Mouse (Mus musculus) liver, embryonic 14.5 days (tissue): Measurements from ENCODE around the gene Adam12. TPM values are rescaled to one million over a fixed set of nuclear protein-coding genes. Genes with fewer than 3 reads are reported as not detected.

ENCODE experiments used
- ATAC-seq: fragments of 200-750 bp; cut with Nextera tagmentation; 2 replicates; pipeline ENCODE4 v1.8.0; 2017; ENCODE audit warnings: moderate number of reproducible peaks, mild to moderate bottlenecking, moderate library complexity; ENCODE audit not compliant: insufficient read depth
- DNase-seq, 3 experiments: peaks; one replicate each; pipeline ENCODE4 v3.0.0-alpha.2; 2012 to 2013; ENCODE audit warnings: low read depth in 3 of 3, low spot score in 3 of 3
- H3K27ac ChIP-seq: fragments of 300-500 bp; sonication (generic); 2 replicates; pipeline ENCODE4 v1.5.1; 2014; ENCODE audit warnings: moderate library complexity, mild to moderate bottlenecking, control low read depth, inconsistent platforms
- H3K27me3 ChIP-seq: fragments of 300-500 bp; sonication (generic); 2 replicates; pipeline ENCODE4 v1.6.1; 2014; ENCODE audit warnings: mild to moderate bottlenecking, low read length, moderate library complexity; ENCODE audit not compliant: control insufficient read depth, insufficient read depth
- H3K36me3 ChIP-seq: fragments of 300-500 bp; sonication (generic); replicated peaks from 2 replicates; pipeline ENCODE4 v1.6.1; 2014; ENCODE audit warnings: low read depth; ENCODE audit not compliant: control insufficient read depth, insufficient read depth
- H3K4me1 ChIP-seq, 2 experiments: fragments of 200-500 bp in 1 of 2; fragments of 300-500 bp in 1 of 2; sonication (generic) in 1 of 2; replicated peaks; 2 replicates each; pipeline ENCODE4 v1.6.1; 2012 to 2014; ENCODE audit warnings: antibody characterized with exemption in 1 of 2, inconsistent platforms in 1 of 2, low read length in 1 of 2; ENCODE audit not compliant: control insufficient read depth in 2 of 2, insufficient read depth in 2 of 2
- H3K4me2 ChIP-seq: fragments of 300-500 bp; sonication (generic); 2 replicates; pipeline ENCODE4 v1.6.1; 2014; ENCODE audit warnings: low read depth, mild to moderate bottlenecking, control low read depth, moderate library complexity
- H3K4me3 ChIP-seq, 2 experiments: fragments of 200-500 bp in 1 of 2; fragments of 300-500 bp in 1 of 2; sonication (generic) in 1 of 2; 2 replicates each; pipeline ENCODE4 v1.5.1; 2012 to 2014; ENCODE audit warnings: low read depth in 2 of 2, low read length in 2 of 2, mild to moderate bottlenecking in 2 of 2, control low read depth in 1 of 2, inconsistent platforms in 1 of 2, moderate library complexity in 1 of 2; ENCODE audit not compliant: insufficient read depth in 1 of 2
- H3K9ac ChIP-seq: fragments of 300-500 bp; sonication (generic); replicated peaks from 2 replicates; pipeline ENCODE4 v1.6.1; 2014; ENCODE audit warnings: mild to moderate bottlenecking, control low read depth, moderate library complexity
- H3K9me3 ChIP-seq: fragments of 300-500 bp; sonication (generic); 2 replicates; pipeline ENCODE4 v1.6.1; 2016; ENCODE audit warnings: low read length, mixed read lengths; ENCODE audit not compliant: control insufficient read depth
- CTCF ChIP-seq: IDR thresholded peaks from 2 replicates; pipeline ENCODE4 v1.5.1; 2016; ENCODE audit warnings: antibody characterized with exemption, low read depth, control low read depth
- EP300 ChIP-seq: IDR thresholded peaks from 2 replicates; pipeline ENCODE4 v1.6.1; 2016; ENCODE audit warnings: antibody characterized with exemption, low read depth
- WGBS: fragments of 180-500 bp; shearing (Covaris S2); extraction: QIAGEN DNeasy Blood & Tissue Kit; methylation state at CpG from one replicate; pipeline ENCODE4 v1.1.7; 2014; ENCODE audit not compliant: insufficient replicate concordance; 5-methylcytosine and 5-hydroxymethylcytosine counted together
- polyA plus RNA-seq, 2 experiments: library from polyadenylated mRNA; depleted of rRNA in 1 of 2; stranded (reverse) in 1 of 2; unstranded in 1 of 2; fragments of >200 nt; fragmentation: Nextera tagmentation in 1 of 2; extraction: Ambion mirVana in 1 of 2; gene quantifications; 2 replicates each; pipeline versions ENCODE4 v1.2.1 to v1.2.3; 2012 to 2014

Gene Adam12
- polyA plus RNA-seq, 2 experiments: 1.9 TPM

GRCm38 (mm10) chr7:134007942-134008361, 224.0 kb downstream of the Adam12 start:
- no peaks in the 10 kb centered on the region for H3K36me3 ChIP-seq
- no peak overlapping the region for H3K27ac ChIP-seq
- no peaks in the 10 kb centered on the region for H3K9me3 ChIP-seq
- DNase-seq (no peak), ATAC-seq (no peak)
- no peak overlapping the region for H3K4me3 ChIP-seq
- TF ChIP-seq EP300: no peak
- no peak overlapping the region for H3K4me2 ChIP-seq
- no peak overlapping the region for H3K9ac ChIP-seq
- WGBS: 63% methylated on average over 3 of the region's 3 CpGs
- H3K27me3 ChIP-seq: no peaks in the 10 kb centered on the region
- no peaks in the 10 kb centered on the region for H3K4me1 ChIP-seq

- 61% methylated on average over 4 of the region's 4 CpGs for WGBS
- TF ChIP-seq CTCF: no peak
- no peak for TF ChIP-seq EP300
- no peaks in the 10 kb centered on the region for H3K4me1 ChIP-seq
- H3K4me2 ChIP-seq: no peak overlapping the region
- ATAC-seq (no peak), DNase-seq (no peak)
- H3K4me3 ChIP-seq: no peak overlapping the region
- H3K27ac ChIP-seq: no peak overlapping the region
- H3K9me3 ChIP-seq: no peaks in the 10 kb centered on the region
- no peaks in the 10 kb centered on the region for H3K27me3 ChIP-seq
- H3K36me3 ChIP-seq: no peaks in the 10 kb centered on the region
- no peak overlapping the region for H3K9ac ChIP-seq
Measured at GRCm38 (mm10) chr7:134001581-134001980, 230.4 kb downstream of the Adam12 start.

GRCm38 (mm10) chr7:133990930-133991329, 241.0 kb downstream of the Adam12 start:
- Histone ChIP-seq H3K4me2 (no peak overlapping the region), H3K4me3 (no peak overlapping the region), H3K4me1 (no peaks in the 10 kb centered on the region), H3K27me3 (no peaks in the 10 kb centered on the region), H3K27ac (no peak overlapping the region), H3K9me3 (no peaks in the 10 kb centered on the region), H3K9ac (no peak overlapping the region), H3K36me3 (no peaks in the 10 kb centered on the region)
- no peak for DNase-seq
- no peak for ATAC-seq
- TF ChIP-seq CTCF (no peak), EP300 (no peak)

- no peak for DNase-seq
- no peak overlapping the region for H3K4me2 ChIP-seq
- H3K4me1 ChIP-seq: no peaks in the 10 kb centered on the region
- no peaks in the 10 kb centered on the region for H3K27me3 ChIP-seq
- WGBS: 50% methylated on average over 5 of the region's 5 CpGs
- no peaks in the 10 kb centered on the region for H3K36me3 ChIP-seq
- H3K27ac ChIP-seq: no peak overlapping the region
- H3K9ac ChIP-seq: no peak overlapping the region
- no peaks in the 10 kb centered on the region for H3K9me3 ChIP-seq
- ATAC-seq: no peak
- H3K4me3 ChIP-seq: no peak overlapping the region
- TF ChIP-seq EP300 (no peak), CTCF (no peak)
Measured at GRCm38 (mm10) chr7:133988356-133988755, 243.6 kb downstream of the Adam12 start.

- WGBS: 68% methylated on average over 4 of the region's 4 CpGs
- Histone ChIP-seq H3K9ac (no peak overlapping the region), H3K27me3 (no peaks in the 10 kb centered on the region), H3K4me1 (no peaks in the 10 kb centered on the region), H3K9me3 (no peaks in the 10 kb centered on the region), H3K36me3 (no peaks in the 10 kb centered on the region), H3K27ac (no peak overlapping the region), H3K4me2 (no peak overlapping the region), H3K4me3 (no peak overlapping the region)
- TF ChIP-seq CTCF (no peak), EP300 (no peak)
- DNase-seq (no peak), ATAC-seq (no peak)
Measured at GRCm38 (mm10) chr7:133986201-133986600, 245.7 kb downstream of the Adam12 start.

GRCm38 (mm10) chr7:133985648-133986047, 246.3 kb downstream of the Adam12 start:
- WGBS: 71% methylated on average over 1 of the region's 1 CpGs
- no peak overlapping the region for H3K4me2 ChIP-seq
- no peaks in the 10 kb centered on the region for H3K9me3 ChIP-seq
- TF ChIP-seq CTCF (no peak), EP300 (no peak)
- no peaks in the 10 kb centered on the region for H3K27me3 ChIP-seq
- H3K27ac ChIP-seq: no peak overlapping the region
- DNase-seq (no peak), ATAC-seq (no peak)
- no peak overlapping the region for H3K4me3 ChIP-seq
- H3K4me1 ChIP-seq: no peaks in the 10 kb centered on the region
- no peak overlapping the region for H3K9ac ChIP-seq
- H3K36me3 ChIP-seq: no peaks in the 10 kb centered on the region
